Mouse (Mus musculus) A20 (cell line): ENCODE data around the gene Aspg.
A peak's percentile ranks its signal among the peaks of the same experiment; 100 is the strongest.

Experiments
- DNase-seq: peaks from one replicate; pipeline ENCODE4 v3.0.0-alpha.2; 2011; ENCODE audit warnings: low read depth, low spot score

Aspg gene

GRCm38 (mm10) chr12:112106541-112106971 is at the start of gene Aspg:
Gene Aspg, plus strand, starts transcription at chr12:112106679.
- DNase-seq, result no peak

- DNase-seq, result peak; percentile 68
Observed at GRCm38 (mm10) chr12:112077651-112078050, 28.8 kb upstream of the Aspg start.

- DNase-seq, result no peak
Observed at GRCm38 (mm10) chr12:112079911-112080310, 26.6 kb upstream of the Aspg start.

GRCm38 (mm10) chr12:112080911-112081310 is 25.6 kb upstream of the Aspg start:
- DNase-seq, result no peak

GRCm38 (mm10) chr12:112082241-112082640 is 24.2 kb upstream of the Aspg start:
- no peak for DNase-seq

GRCm38 (mm10) chr12:112086250-112086649 is 20.2 kb upstream of the Aspg start:
- no peak for DNase-seq

- no peak for DNase-seq
Observed at GRCm38 (mm10) chr12:112086726-112087125, 19.8 kb upstream of the Aspg start.

- no peak for DNase-seq
Observed at GRCm38 (mm10) chr12:112088609-112089324, 17.7 kb upstream of the Aspg start.

GRCm38 (mm10) chr12:112091054-112091453 is 15.4 kb upstream of the Aspg start:
- peak; percentile 62 for DNase-seq

- DNase-seq, result no peak
Observed at GRCm38 (mm10) chr12:112094261-112094880, 12.1 kb upstream of the Aspg start.

GRCm38 (mm10) chr12:112096051-112096732 is 10.3 kb upstream of the Aspg start:
- no peak for DNase-seq

GRCm38 (mm10) chr12:112096733-112097117 is 9.8 kb upstream of the Aspg start:
- no peak for DNase-seq

- DNase-seq, result no peak
Observed at GRCm38 (mm10) chr12:112100106-112100505, 6.4 kb upstream of the Aspg start.

- DNase-seq, result no peak
Observed at GRCm38 (mm10) chr12:112101045-112101444, 5.4 kb upstream of the Aspg start.

- DNase-seq, result no peak
Observed at GRCm38 (mm10) chr12:112103179-112103578, 3.3 kb upstream of the Aspg start.

GRCm38 (mm10) chr12:112104890-112105289 is 1.6 kb upstream of the Aspg start:
- no peak for DNase-seq

- DNase-seq, result no peak
Observed at GRCm38 (mm10) chr12:112107685-112108084, 1.2 kb downstream of the Aspg start.

- no peak for DNase-seq
Observed at GRCm38 (mm10) chr12:112108696-112109445, 2.4 kb downstream of the Aspg start.

GRCm38 (mm10) chr12:112109701-112110100 is 3.2 kb downstream of the Aspg start:
- no peak for DNase-seq

- DNase-seq, result no peak
Observed at GRCm38 (mm10) chr12:112111323-112111722, 4.8 kb downstream of the Aspg start.

- no peak for DNase-seq
Observed at GRCm38 (mm10) chr12:112112235-112112634, 5.8 kb downstream of the Aspg start.
